Mouse (Mus musculus): ENCODE measurements at regions not wholly inside any gene's neighbourhood (a gene's known extent, or its start where the extent isn't known, plus 50 kb on each side); places are given as distances from the start of the nearest gene placed in this dataset.
A peak's percentile ranks its signal among the peaks of the same experiment; 100 is the strongest.

- ATAC-seq (ENCODE audit: insufficient read depth) (no peak), DNase-seq (no peak)
- no peaks in the 10 kb centered on the region for H3K4me1 ChIP-seq (ENCODE audit: insufficient read depth)
- no peak overlapping the region for H3K9ac ChIP-seq
- H3K9me3 ChIP-seq (ENCODE audit: low read depth, low read length): no peaks in the 10 kb centered on the region
- H3K27me3 ChIP-seq (ENCODE audit: insufficient read depth, low read length): no peaks in the 10 kb centered on the region
- no peak overlapping the region for H3K4me3 ChIP-seq (ENCODE audit: low read depth, low read length)
- WGBS: 63% methylated on average over 3 of the region's 3 CpGs
- TF ChIP-seq CTCF (IDR thresholded peaks at IDR 0.05; ENCODE audit: low read depth): no peak
- H3K36me3 ChIP-seq (ENCODE audit: insufficient read depth): no peaks in the 10 kb centered on the region
- no peak overlapping the region for H3K4me2 ChIP-seq
- no peak overlapping the region for H3K27ac ChIP-seq (ENCODE audit: low read depth)
These were observed 86.9 kb downstream of the Fam124b start for GRCm38 (mm10) chr1:80131354-80131753.

DNA sequence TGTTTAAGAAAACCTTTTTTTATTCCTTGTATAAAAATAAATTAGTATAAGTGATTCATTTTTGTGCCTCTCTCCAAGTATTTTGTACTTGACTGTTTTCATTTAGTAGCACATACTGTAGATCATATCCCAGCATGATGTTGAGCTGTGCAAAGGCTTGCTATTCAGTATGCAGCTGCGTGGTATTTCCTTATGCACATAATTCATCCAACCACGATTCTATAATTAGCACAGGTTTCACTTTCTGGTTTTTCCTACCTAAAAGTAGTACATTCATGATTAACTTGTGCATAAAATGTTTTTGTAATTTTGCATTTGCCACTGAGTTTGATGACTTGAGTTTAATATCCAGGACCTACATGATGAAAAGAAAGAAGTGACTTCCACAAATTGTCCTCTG is 94.3 kb downstream of the Fam124b start:
- no peaks in the 10 kb centered on the region for H3K4me1 ChIP-seq (ENCODE audit: insufficient read depth)
- H3K4me3 ChIP-seq (ENCODE audit: low read depth, low read length): no peak overlapping the region
- no peak overlapping the region for H3K4me2 ChIP-seq
- H3K9ac ChIP-seq: no peak overlapping the region
- ATAC-seq (ENCODE audit: insufficient read depth) (no peak), DNase-seq (no peak)
- no peaks in the 10 kb centered on the region for H3K9me3 ChIP-seq (ENCODE audit: low read depth, low read length)
- H3K27me3 ChIP-seq (ENCODE audit: insufficient read depth, low read length): no peaks in the 10 kb centered on the region
- TF ChIP-seq CTCF (IDR thresholded peaks at IDR 0.05; ENCODE audit: low read depth): no peak
- 89% methylated on average over 2 of the region's 2 CpGs for WGBS
- no peak overlapping the region for H3K27ac ChIP-seq (ENCODE audit: low read depth)
- no peaks in the 10 kb centered on the region for H3K36me3 ChIP-seq (ENCODE audit: insufficient read depth)

- no peak for TF ChIP-seq CTCF (IDR thresholded peaks at IDR 0.05; ENCODE audit: low read depth)
- H3K9me3 ChIP-seq (ENCODE audit: low read depth, low read length): no peaks in the 10 kb centered on the region
- no peaks in the 10 kb centered on the region for H3K4me1 ChIP-seq (ENCODE audit: insufficient read depth)
- ATAC-seq (ENCODE audit: insufficient read depth): no peak
- no peaks in the 10 kb centered on the region for H3K36me3 ChIP-seq (ENCODE audit: insufficient read depth)
- no peak overlapping the region for H3K4me2 ChIP-seq
- no peak for DNase-seq
- H3K9ac ChIP-seq: no peak overlapping the region
- no peak overlapping the region for H3K27ac ChIP-seq (ENCODE audit: low read depth)
- no peaks in the 10 kb centered on the region for H3K27me3 ChIP-seq (ENCODE audit: insufficient read depth, low read length)
- 46% methylated on average over 2 of the region's 2 CpGs for WGBS
- no peak overlapping the region for H3K4me3 ChIP-seq (ENCODE audit: low read depth, low read length)
These were observed 102.4 kb downstream of the Fam124b start for GRCm38 (mm10) chr1:80115913-80116312.

- WGBS: 64% methylated on average over 2 of the region's 2 CpGs
- ATAC-seq (ENCODE audit: insufficient read depth) (no peak), DNase-seq (no peak)
- Histone ChIP-seq H3K4me2 (no peak overlapping the region), H3K27ac (ENCODE audit: low read depth) (no peak overlapping the region), H3K9me3 (ENCODE audit: low read depth, low read length) (no peaks in the 10 kb centered on the region), H3K36me3 (ENCODE audit: insufficient read depth) (no peaks in the 10 kb centered on the region), H3K4me3 (ENCODE audit: low read depth, low read length) (no peak overlapping the region), H3K4me1 (ENCODE audit: insufficient read depth) (no peaks in the 10 kb centered on the region), H3K27me3 (ENCODE audit: insufficient read depth, low read length) (no peaks in the 10 kb centered on the region), H3K9ac (no peak overlapping the region)
- TF ChIP-seq CTCF (IDR thresholded peaks at IDR 0.05; ENCODE audit: low read depth): no peak
These were observed 110.4 kb downstream of the Fam124b start for GRCm38 (mm10) chr1:80107747-80108476.

GRCm38 (mm10) chr1:80106269-80106668 is 112.0 kb downstream of the Fam124b start:
- TF ChIP-seq CTCF (IDR thresholded peaks at IDR 0.05; ENCODE audit: low read depth): peak; percentile 61
- no peaks in the 10 kb centered on the region for H3K9me3 ChIP-seq (ENCODE audit: low read depth, low read length)
- no peaks in the 10 kb centered on the region for H3K27me3 ChIP-seq (ENCODE audit: insufficient read depth, low read length)
- H3K9ac ChIP-seq: no peak overlapping the region
- no peak overlapping the region for H3K4me2 ChIP-seq
- WGBS: 54% methylated on average over 2 of the region's 2 CpGs
- H3K36me3 ChIP-seq (ENCODE audit: insufficient read depth): no peaks in the 10 kb centered on the region
- H3K4me3 ChIP-seq (ENCODE audit: low read depth, low read length): no peak overlapping the region
- no peak overlapping the region for H3K27ac ChIP-seq (ENCODE audit: low read depth)
- DNase-seq (peak; percentile 86), ATAC-seq (ENCODE audit: insufficient read depth) (peak; percentile 56; the same call in 1 of the 2 replicates)
- no peaks in the 10 kb centered on the region for H3K4me1 ChIP-seq (ENCODE audit: insufficient read depth)

DNA sequence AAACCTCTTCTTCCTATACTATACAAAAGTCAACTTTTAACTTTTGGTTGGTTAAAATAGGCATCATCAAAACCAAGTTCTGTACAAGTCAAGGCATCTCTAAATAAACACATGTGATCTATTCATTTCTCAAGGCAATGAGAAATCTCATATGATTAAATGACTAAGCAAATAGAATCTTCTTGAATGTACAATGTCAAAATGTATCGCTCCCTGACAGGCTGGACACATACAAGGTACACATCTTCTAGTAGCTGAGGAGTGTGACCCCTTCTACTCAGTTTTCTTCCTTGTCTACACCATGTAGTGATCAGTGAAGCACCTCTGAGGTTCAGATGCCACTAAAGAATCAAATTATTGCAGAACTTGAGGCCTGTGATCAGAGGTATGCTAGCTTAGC is 120.0 kb downstream of the Fam124b start:
- TF ChIP-seq CTCF (IDR thresholded peaks at IDR 0.05; ENCODE audit: low read depth): no peak
- ATAC-seq (ENCODE audit: insufficient read depth): no peak
- H3K27me3 ChIP-seq (ENCODE audit: insufficient read depth, low read length): no peaks in the 10 kb centered on the region

DNA sequence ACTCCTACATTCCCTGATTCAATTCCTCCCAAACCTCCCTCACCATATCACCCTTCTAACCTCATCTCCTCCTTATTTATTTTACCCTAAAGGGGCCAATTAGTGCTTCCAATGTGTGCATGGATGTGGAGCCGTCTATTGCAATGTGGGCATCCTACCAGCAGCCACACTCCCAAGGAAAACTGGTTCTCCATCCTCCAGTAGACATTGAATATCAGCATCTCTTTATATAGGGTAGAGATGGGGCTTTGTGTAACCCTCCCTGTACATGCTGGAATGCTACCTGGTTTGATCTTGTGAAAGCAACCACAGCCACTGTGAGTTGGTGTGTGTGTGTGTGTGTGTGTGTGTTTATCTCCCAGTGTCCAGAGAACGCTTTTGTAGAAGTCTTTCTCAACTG is 126.5 kb downstream of the Fam124b start:
- Histone ChIP-seq H3K27me3 (ENCODE audit: insufficient read depth, low read length) (no peaks in the 10 kb centered on the region), H3K27ac (ENCODE audit: low read depth) (no peak overlapping the region; the same call in 1 of the 2 replicates), H3K4me1 (ENCODE audit: insufficient read depth) (no peaks in the 10 kb centered on the region), H3K9me3 (ENCODE audit: low read depth, low read length) (no peaks in the 10 kb centered on the region), H3K36me3 (ENCODE audit: insufficient read depth) (no peaks in the 10 kb centered on the region), H3K9ac (no peak overlapping the region), H3K4me2 (no peak overlapping the region), H3K4me3 (ENCODE audit: low read depth, low read length) (no peak overlapping the region)
- peak; percentile 24; the same call in 1 of the 2 replicates for ATAC-seq (ENCODE audit: insufficient read depth)
- 62% methylated on average over 2 of the region's 2 CpGs for WGBS
- DNase-seq: no peak
- TF ChIP-seq CTCF (IDR thresholded peaks at IDR 0.05; ENCODE audit: low read depth): no peak

More for the DNA sequence above, 120.0 kb downstream of the Fam124b start:
- no peaks in the 10 kb centered on the region for H3K9me3 ChIP-seq (ENCODE audit: low read depth, low read length)
- no peak overlapping the region for H3K9ac ChIP-seq
- 95% methylated on average over 1 of the region's 1 CpGs for WGBS
- DNase-seq: no peak
- no peak overlapping the region for H3K4me3 ChIP-seq (ENCODE audit: low read depth, low read length)
- H3K27ac ChIP-seq (ENCODE audit: low read depth): no peak overlapping the region
- H3K36me3 ChIP-seq (ENCODE audit: insufficient read depth): no peaks in the 10 kb centered on the region
- no peak overlapping the region for H3K4me2 ChIP-seq
- no peaks in the 10 kb centered on the region for H3K4me1 ChIP-seq (ENCODE audit: insufficient read depth)
